Mouse (Mus musculus) kidney, embryonic 14.5 days (tissue): Measurements from ENCODE around the gene Lrrc25. TPM values are rescaled to one million over a fixed set of nuclear protein-coding genes. Genes with fewer than 3 reads are reported as not detected.

Source experiments
- ATAC-seq: fragments of 200-750 bp; cut with Nextera tagmentation; 2 replicates; pipeline ENCODE4 v1.8.0; 2017; ENCODE audit warnings: moderate number of reproducible peaks, mild to moderate bottlenecking, moderate TSS enrichment, moderate library complexity; ENCODE audit not compliant: low FRiP score, low TSS enrichment
- H3K27ac ChIP-seq: fragments of 300-500 bp; sonication (generic); 2 replicates; pipeline ENCODE4 v1.5.1; 2014; ENCODE audit warnings: low read depth, mild to moderate bottlenecking, low read length, moderate library complexity, mixed read lengths
- H3K27me3 ChIP-seq: fragments of 300-500 bp; sonication (generic); 2 replicates; pipeline ENCODE4 v1.6.1; 2014; ENCODE audit warnings: mild to moderate bottlenecking, low read length; ENCODE audit not compliant: control insufficient read depth, insufficient read depth
- H3K36me3 ChIP-seq: fragments of 300-500 bp; sonication (generic); 2 replicates; pipeline ENCODE4 v1.6.1; 2014; ENCODE audit warnings: low read length, mixed read lengths; ENCODE audit not compliant: control insufficient read depth, insufficient read depth
- H3K4me1 ChIP-seq: fragments of 300-500 bp; sonication (generic); 2 replicates; pipeline ENCODE4 v1.6.1; 2014; ENCODE audit warnings: low read length, mixed read lengths; ENCODE audit not compliant: control insufficient read depth, insufficient read depth
- H3K4me2 ChIP-seq: fragments of 300-500 bp; sonication (generic); replicated peaks from 2 replicates; pipeline ENCODE4 v1.6.1; 2014; ENCODE audit warnings: low read depth, mild to moderate bottlenecking, low read length
- H3K4me3 ChIP-seq: fragments of 300-500 bp; sonication (generic); 2 replicates; pipeline ENCODE4 v1.5.1; 2014; ENCODE audit warnings: mild to moderate bottlenecking, low read length
- H3K9ac ChIP-seq: fragments of 300-500 bp; sonication (generic); 2 replicates; pipeline ENCODE4 v1.6.1; 2014; ENCODE audit warnings: low read depth, mild to moderate bottlenecking, low read length, moderate library complexity
- H3K9me3 ChIP-seq: fragments of 300-500 bp; sonication (generic); 2 replicates; pipeline ENCODE4 v1.6.1; 2016; ENCODE audit warnings: low read length; ENCODE audit not compliant: control insufficient read depth
- WGBS: fragments of 180-500 bp; shearing (Covaris S2); extraction: QIAGEN DNeasy Blood & Tissue Kit; methylation state at CpG from one replicate; pipeline ENCODE4 v1.1.7; 2014; 5-methylcytosine and 5-hydroxymethylcytosine counted together
- polyA plus RNA-seq: library from polyadenylated mRNA; unstranded; fragments of >200 nt; fragmentation: Nextera tagmentation; extraction: Ambion mirVana; gene quantifications from 2 replicates; pipeline ENCODE4 v1.2.1, GENCODE M21; 2014

The Lrrc25 gene
- polyA plus RNA-seq, 1 experiment from 2014 or later = 1.4 TPM

DNA sequence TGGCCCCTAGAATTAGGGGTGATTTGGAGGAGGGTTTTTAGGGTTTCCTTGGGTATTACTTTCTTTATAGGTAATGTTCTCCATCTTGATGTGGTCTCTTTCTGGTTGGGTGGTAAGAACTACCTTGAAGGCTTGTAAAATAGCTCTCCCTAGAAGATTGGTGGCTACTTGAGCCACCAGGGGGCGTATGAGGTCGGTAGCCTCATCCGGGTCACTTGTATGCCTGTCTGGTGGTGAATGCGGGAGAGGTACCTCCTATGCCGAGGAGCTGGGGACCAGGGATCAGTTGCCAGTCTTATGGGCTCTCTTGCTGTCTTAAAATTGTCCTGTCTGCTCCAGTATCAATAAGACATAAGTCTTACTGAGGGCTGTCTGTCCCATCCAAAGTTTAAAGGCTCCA is 9.1 kb downstream of the Lrrc25 start:
- no peaks in the 10 kb centered on the region for H3K9me3 ChIP-seq
- H3K9ac ChIP-seq = no peak overlapping the region
- ATAC-seq = no peak
- no peak overlapping the region for H3K4me3 ChIP-seq
- no peaks in the 10 kb centered on the region for H3K27me3 ChIP-seq
- H3K4me1 ChIP-seq = peaks cover 6% of the 10 kb centered on the region; the same call in 1 of the 2 replicates
- H3K27ac ChIP-seq = no peak overlapping the region
- 11% methylated on average over 5 of the region's 5 CpGs for WGBS
- no peak overlapping the region; the same call in 1 of the 2 replicates for H3K4me2 ChIP-seq
- no peaks in the 10 kb centered on the region for H3K36me3 ChIP-seq

DNA sequence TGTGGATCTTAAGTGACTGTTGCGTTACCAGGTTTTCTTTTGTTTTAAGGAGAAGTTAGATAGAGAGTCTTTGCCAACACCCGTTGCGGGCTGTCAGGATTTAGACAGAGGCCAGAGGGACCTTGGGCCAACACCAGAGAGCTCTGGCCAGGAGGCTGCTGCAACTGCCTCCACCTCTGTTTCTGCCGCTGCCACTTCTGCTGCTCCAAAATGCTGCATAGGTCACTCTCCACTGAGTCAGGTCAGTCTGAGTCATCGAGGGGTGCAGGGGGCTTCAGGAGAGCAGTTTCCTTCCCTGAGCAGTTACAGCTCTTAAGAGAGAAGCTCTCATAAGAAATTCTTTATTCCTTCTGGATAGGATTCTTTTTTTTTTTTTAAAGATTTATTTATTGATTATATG is 11.1 kb downstream of the Lrrc25 start:
- H3K36me3 ChIP-seq = no peaks in the 10 kb centered on the region
- no peaks in the 10 kb centered on the region for H3K27me3 ChIP-seq
- ATAC-seq = no peak
- no peak overlapping the region for H3K4me3 ChIP-seq
- H3K9ac ChIP-seq = no peak overlapping the region
- H3K9me3 ChIP-seq = no peaks in the 10 kb centered on the region
- peaks cover 21% of the 10 kb centered on the region; the same call in 1 of the 2 replicates for H3K4me1 ChIP-seq
- no peak overlapping the region for H3K4me2 ChIP-seq
- WGBS = 82% methylated on average over 5 of the region's 5 CpGs
- no peak overlapping the region for H3K27ac ChIP-seq

DNA sequence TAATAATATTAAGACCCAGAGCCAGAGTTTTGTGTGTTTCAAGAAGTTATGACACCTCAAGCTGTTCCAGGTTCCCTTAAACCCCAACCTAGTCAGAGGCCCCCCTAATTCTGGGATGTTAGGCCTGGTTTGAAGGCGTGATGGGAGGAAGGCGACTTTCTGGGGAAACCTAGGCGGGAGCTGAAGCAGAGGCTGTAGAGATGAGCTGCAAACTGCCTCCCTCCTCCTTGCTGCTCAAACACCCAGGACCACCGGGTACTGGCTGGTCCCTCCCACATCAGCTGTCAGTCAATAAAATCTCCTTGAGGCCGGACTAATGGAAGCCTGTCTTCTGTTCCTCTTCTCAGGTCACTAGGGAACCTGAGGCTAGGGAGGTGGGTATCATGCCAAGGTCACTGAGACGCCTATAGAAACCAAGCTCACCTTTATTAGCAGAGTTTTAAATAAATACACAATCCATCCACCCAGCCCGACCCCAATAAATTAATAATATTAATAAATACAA is 13.1 kb downstream of the Lrrc25 start:
- Histone ChIP-seq H3K4me2 (peak overlapping the region; percentile 66), H3K9ac (peak overlapping the region; percentile 57; the same call in 1 of the 2 replicates), H3K36me3 (no peaks in the 10 kb centered on the region), H3K27ac (no peak overlapping the region), H3K4me1 (peaks cover 22% of the 10 kb centered on the region; the same call in 1 of the 2 replicates), H3K27me3 (no peaks in the 10 kb centered on the region), H3K9me3 (no peaks in the 10 kb centered on the region), H3K4me3 (peak overlapping the region; percentile 49)
- 53% methylated on average over 7 of the region's 7 CpGs for whole genome bisulfite sequencing
- no peak for ATAC-seq

DNA sequence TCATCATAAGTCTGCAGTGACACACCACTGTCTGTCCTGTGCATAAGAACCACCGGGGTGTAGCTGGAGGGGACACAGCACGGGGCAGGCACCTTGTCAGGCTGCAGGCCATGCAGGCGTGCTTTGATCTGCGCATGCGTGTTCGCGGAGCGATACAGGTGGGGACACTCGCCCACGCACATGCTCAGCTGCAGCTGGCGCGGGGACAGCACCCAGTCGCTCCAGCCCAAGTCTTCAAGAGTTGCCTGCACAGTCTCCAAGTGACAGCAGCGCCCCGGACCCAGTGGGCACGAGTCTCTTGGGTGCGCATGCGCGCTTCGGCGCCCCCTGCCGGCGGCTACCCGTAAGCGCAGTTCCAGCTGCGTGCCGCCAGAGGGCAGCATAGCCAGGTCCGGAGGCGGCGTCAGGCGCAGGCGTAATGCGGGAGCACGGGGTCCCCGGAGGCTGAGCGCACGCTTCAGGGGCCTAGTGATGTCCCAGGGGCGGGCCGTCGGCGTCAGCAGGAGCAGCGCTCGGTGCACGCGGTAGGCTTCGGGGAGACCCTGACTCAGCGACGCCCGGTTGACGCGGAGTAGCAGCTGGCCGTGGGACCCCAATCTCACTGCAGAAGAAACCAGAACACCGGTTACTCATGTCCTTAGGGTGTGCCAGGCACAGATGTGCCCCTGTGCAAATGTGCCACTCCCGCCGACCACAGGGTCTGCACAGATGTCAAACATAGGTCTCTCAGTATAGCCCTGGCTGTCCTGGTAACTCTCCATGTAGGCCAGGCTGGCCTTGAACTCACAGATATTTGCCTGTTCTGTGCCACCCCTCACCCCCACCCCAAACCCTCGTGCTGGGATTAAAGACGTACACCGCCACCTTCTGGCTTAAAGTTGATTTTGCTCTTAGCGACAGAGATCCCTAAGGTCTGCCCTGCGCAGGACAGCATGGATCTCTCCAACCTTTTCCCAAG is 13.9 kb downstream of the Lrrc25 start:
- Histone ChIP-seq H3K36me3 (no peaks in the 10 kb centered on the region), H3K9ac (peak overlapping the region; percentile 57; the same call in 1 of the 2 replicates), H3K9me3 (no peaks in the 10 kb centered on the region), H3K27me3 (no peaks in the 10 kb centered on the region), H3K4me2 (peak overlapping the region; percentile 66), H3K4me1 (peaks cover 26% of the 10 kb centered on the region; the same call in 1 of the 2 replicates), H3K4me3 (peak overlapping the region; percentile 49), H3K27ac (peak overlapping the region; percentile 42; the same call in 1 of the 2 replicates)
- under 1% methylated on average over 60 of the region's 60 CpGs for WGBS
- peak; percentile 91 for ATAC-seq

DNA sequence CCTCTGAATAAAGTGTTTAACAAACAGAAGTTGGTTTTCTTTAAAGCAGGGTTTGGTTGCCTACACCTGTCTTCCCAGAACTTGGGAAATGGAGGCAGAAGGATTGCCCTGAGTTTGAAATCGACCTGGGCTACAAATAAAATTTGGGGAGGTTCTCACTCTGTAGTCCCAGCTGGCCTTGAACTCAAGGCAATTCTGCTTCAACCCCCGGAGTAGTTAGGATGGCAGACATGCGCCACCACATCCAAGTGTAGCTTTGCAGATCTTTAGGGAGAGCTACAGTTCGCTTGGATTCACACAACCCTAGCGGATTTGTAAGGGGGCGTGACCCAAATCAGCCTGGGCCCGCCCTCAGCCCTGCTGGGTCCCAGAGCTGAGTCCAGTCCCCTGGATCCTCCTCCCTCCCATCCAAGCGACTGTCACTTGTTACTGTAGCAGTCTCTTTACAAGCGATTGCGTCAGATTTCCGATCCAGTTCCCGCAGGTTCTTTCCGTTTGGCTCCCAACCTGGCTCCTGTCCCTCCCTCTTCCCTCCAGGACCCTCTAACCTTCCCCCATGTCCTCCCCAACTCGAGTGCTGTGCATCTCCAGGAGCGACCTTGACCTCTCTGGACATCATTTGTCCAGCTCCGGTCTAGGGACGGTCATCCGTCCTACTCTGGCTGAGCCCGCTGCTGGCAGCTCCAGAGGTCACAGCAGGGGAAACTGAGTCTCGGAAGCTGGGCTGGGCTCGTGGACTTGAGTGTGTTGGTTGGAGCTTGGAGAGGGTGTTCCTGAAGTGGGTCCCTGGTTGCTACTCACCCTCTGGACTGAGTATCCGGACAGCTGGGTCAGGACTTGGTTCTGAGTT is 14.8 kb downstream of the Lrrc25 start:
- no peaks in the 10 kb centered on the region for H3K36me3 ChIP-seq
- peak overlapping the region; percentile 66 for H3K4me2 ChIP-seq
- H3K9me3 ChIP-seq = no peaks in the 10 kb centered on the region
- no peak overlapping the region for H3K4me3 ChIP-seq
- H3K27ac ChIP-seq = no peak overlapping the region
- peaks cover 26% of the 10 kb centered on the region; the same call in 1 of the 2 replicates for H3K4me1 ChIP-seq
- H3K9ac ChIP-seq = peak overlapping the region; percentile 57; the same call in 1 of the 2 replicates
- WGBS = 14% methylated on average over 22 of the region's 22 CpGs
- peak; percentile 47; the same call in 1 of the 2 replicates for ATAC-seq
- no peaks in the 10 kb centered on the region for H3K27me3 ChIP-seq

DNA sequence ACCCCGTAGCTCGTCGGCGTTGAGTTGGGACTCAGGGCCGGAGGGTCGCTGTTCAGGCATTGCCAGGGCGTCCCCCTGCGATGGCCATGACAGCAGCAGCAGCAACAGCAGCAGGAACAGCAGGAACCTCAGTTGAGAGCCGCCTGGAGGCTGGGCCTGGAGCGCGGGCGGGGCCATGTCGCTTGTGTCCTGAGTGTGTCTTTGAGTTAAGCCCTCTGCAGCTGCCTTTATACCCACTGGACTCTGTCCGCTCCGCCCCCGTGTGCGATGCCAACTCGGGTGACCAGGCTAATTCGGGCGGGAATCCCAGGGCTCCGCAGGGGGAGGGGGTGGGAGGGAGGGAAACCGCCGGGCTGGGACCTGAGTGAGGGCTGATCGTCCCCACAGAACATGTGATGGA is 15.5 kb downstream of the Lrrc25 start:
- 22% methylated on average over 21 of the region's 24 CpGs for WGBS
- H3K4me1 ChIP-seq = peaks cover 28% of the 10 kb centered on the region; the same call in 1 of the 2 replicates
- peak overlapping the region; percentile 10; the same call in 1 of the 2 replicates for H3K4me2 ChIP-seq
- H3K4me3 ChIP-seq = no peak overlapping the region
- no peaks in the 10 kb centered on the region for H3K27me3 ChIP-seq
- H3K27ac ChIP-seq = no peak overlapping the region
- no peaks in the 10 kb centered on the region for H3K9me3 ChIP-seq
- no peak overlapping the region; the same call in 1 of the 2 replicates for H3K9ac ChIP-seq
- H3K36me3 ChIP-seq = no peaks in the 10 kb centered on the region
- ATAC-seq = no peak

DNA sequence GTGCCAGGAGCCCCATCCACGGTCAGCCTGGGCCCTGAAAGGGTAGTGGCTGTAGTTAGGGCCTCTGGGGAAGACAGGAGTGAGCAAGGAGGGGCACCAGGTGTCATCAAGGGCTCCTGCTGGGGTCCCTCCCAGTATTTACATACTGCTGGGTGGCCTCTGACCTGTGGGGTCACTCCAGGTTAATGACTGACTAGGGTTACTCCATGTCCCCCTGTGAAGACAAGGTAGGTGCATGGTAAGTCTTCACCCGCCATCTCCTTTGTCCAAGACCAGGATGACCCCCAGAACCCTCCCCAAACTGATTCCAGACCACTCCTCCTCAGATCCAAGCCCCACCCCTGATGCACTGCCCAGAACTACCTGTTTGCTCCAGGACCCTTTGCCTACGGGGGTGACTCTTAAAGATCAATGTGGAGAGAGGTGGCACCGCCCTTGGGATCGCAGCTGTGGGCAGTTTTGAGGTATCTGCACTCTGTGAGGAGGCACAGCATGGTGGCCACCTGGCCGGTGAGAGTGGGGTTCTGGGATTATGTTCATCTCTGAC is 16.5 kb downstream of the Lrrc25 start, which contains the start of gene Gdf15:
Gene Gdf15 (minus strand): TSS at position 111 of the 547 bp plus-strand sequence.
- H3K4me1 ChIP-seq = peaks cover 30% of the 10 kb centered on the region; the same call in 1 of the 2 replicates
- H3K36me3 ChIP-seq = no peaks in the 10 kb centered on the region
- H3K4me3 ChIP-seq = no peak within 1 kb of the TSS
- H3K9me3 ChIP-seq = no peaks in the 10 kb centered on the region
- H3K4me2 ChIP-seq = peak within 1 kb of the TSS; percentile 10; the same call in 1 of the 2 replicates
- no peak within 1 kb of the TSS; the same call in 1 of the 2 replicates for H3K9ac ChIP-seq
- H3K27me3 ChIP-seq = no peaks in the 10 kb centered on the region
- WGBS = 80% methylated on average over 6 of the region's 6 CpGs
- ATAC-seq = no peak
- no peak within 1 kb of the TSS for H3K27ac ChIP-seq

DNA sequence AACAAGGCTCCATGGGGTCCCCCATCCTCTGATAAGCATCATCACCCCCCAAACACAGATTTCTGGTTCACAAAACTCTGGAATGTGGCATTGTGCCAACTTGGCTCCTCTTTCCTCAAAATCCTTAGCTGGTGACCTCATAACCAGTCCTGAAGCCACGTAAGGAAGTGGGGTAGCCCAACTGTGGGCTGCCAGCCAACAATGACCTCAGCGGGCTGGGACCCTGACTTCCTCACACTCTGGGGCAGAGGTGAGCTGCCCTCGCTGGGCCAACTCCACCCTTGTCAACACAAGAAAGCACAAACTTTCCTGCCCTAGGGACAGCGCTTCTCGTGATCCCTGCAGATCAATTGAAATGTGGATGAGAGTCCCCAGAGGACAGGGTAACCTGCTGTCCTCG is 18.1 kb downstream of the Lrrc25 start:
- Histone ChIP-seq H3K9ac (no peak overlapping the region), H3K27ac (no peak overlapping the region), H3K4me2 (no peak overlapping the region), H3K27me3 (no peaks in the 10 kb centered on the region), H3K4me3 (no peak overlapping the region), H3K4me1 (peaks cover 30% of the 10 kb centered on the region; the same call in 1 of the 2 replicates), H3K9me3 (no peaks in the 10 kb centered on the region), H3K36me3 (no peaks in the 10 kb centered on the region)
- 45% methylated on average over 6 of the region's 6 CpGs for WGBS
- no peak for ATAC-seq
